ENCODE assay signal across 11 mouse cellular contexts in the genomic region with DNA sequence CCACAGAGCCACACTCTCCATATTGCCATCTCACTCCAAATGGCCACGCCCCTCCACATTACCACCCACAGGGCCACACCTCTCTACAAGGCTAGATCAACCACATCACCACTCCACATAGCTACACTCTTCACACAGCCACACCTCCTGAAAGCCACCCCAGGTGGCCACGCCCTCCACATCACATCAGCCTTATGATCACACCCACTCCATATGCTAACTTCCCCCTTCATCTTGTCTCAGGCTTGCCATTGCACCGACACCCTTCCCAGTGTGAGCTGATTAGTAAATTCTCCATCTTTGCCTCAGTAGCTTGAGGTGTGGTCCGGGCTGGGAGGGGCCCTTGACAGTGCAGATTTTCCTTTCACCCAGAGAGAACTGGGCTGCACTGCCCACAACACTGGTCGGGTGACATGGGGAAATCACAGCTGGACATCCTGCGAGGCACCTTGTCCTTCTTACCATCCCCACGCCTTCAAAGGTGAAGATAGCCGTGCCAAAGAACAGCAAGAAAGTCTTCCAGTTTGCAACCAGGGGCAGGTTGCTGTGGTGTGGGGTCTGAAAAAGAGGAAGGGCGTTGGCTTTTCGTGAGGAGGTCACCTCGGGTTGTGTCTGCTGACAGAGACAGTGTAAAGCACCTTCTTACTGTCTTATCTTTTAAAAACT. TPM values are rescaled to one million over a fixed set of nuclear protein-coding genes. Genes with fewer than 3 reads are reported as not detected.
DNase-seq lines count a peak whose midpoint lies in the region; ATAC-seq and TF ChIP-seq lines count a peak whose summit lies in the region.
"Had no signal": no experiment of that assay in that cellular context is flagged by ENCODE, and none has a peak within 500 bp of the region (broad histone marks: within the 10 kb centered on the region; RNA-seq: fewer than 3 reads in every experiment).

No protein-coding gene starts in this region.

- peak; percentile 19 to 46 for DNase-seq in spleen, postnatal 14 days (ENCODE audit: low spot score in 2 of 2)
- DNase-seq in urinary bladder, postnatal 14 days (ENCODE audit: low spot score) = no peak
- no peak for DNase-seq in MN1 (ENCODE audit: low spot score)
- DNase-seq in urinary bladder, postnatal 36 days (ENCODE audit: low spot score in 2 of 2) = no peak
- DNase-seq: heart, postnatal 36 days had no signal

- no peak overlapping the region for H3K4me3 ChIP-seq in ES-Bruce4 (ENCODE audit: low read depth, low read length)
- no peak overlapping the region for H3K4me3 ChIP-seq in liver, embryonic 16.5 days (ENCODE audit: low read depth, low read length)
- no peak overlapping the region for H3K4me3 ChIP-seq in midbrain, embryonic 15.5 days
- H3K4me3 ChIP-seq: forebrain, embryonic 12.5 days had no signal

- H3K27ac ChIP-seq in ES-Bruce4 (ENCODE audit: insufficient read depth, low read length) = peak overlapping the region; percentile 40; the same call in 1 of the 2 replicates
- no peak overlapping the region for H3K27ac ChIP-seq in liver, embryonic 16.5 days (ENCODE audit: low read length)
- no peak overlapping the region for H3K27ac ChIP-seq in midbrain, embryonic 15.5 days
- H3K27ac ChIP-seq: forebrain, embryonic 12.5 days had no signal

- no peak overlapping the region for H3K9ac ChIP-seq in ES-Bruce4 (ENCODE audit: low read depth, poor library complexity, severe bottlenecking)
- no peak overlapping the region for H3K9ac ChIP-seq in liver, embryonic 16.5 days (ENCODE audit: low read depth, low read length)
- H3K9ac ChIP-seq in midbrain, embryonic 15.5 days = no peak overlapping the region
- H3K9ac ChIP-seq: forebrain, embryonic 12.5 days had no signal

- WGBS in liver, embryonic 16.5 days (ENCODE audit: insufficient replicate concordance) = 35% methylated on average over 11 of the region's 11 CpGs
- 90% methylated on average over 11 of the region's 11 CpGs for WGBS in midbrain, embryonic 15.5 days

- peak; percentile 75 for ATAC-seq in activated CD4-positive, CD25-positive, alpha-beta regulatory T cell, adult 4 months
- peak; percentile 59 for ATAC-seq in liver, embryonic 16.5 days (ENCODE audit: low read depth)
- no peak for ATAC-seq in midbrain, embryonic 15.5 days (replicated peaks)

- no peak for TF ChIP-seq POLR2A in ES-Bruce4 (IDR thresholded peaks at IDR 0.05; ENCODE audit: insufficient read depth, low read length)

- H3K36me3 ChIP-seq in ES-Bruce4 (ENCODE audit: control insufficient read depth, insufficient read depth, low read length, poor library complexity, severe bottlenecking) = no peaks in the 10 kb centered on the region
- no peaks in the 10 kb centered on the region for H3K36me3 ChIP-seq in liver, embryonic 16.5 days (ENCODE audit: control insufficient read depth, insufficient read depth)
- no peaks in the 10 kb centered on the region for H3K36me3 ChIP-seq in midbrain, embryonic 15.5 days (replicated peaks)
- H3K36me3 ChIP-seq: forebrain, embryonic 12.5 days had no signal

- TF ChIP-seq CTCF in ES-Bruce4 (IDR thresholded peaks at IDR 0.05; ENCODE audit: low read depth, low read length) = no peak

- no peak overlapping the region for H3K4me2 ChIP-seq in liver, embryonic 16.5 days (ENCODE audit: low read depth, low read length)
- no peak overlapping the region for H3K4me2 ChIP-seq in midbrain, embryonic 15.5 days
- H3K4me2 ChIP-seq: forebrain, embryonic 12.5 days had no signal

- H3K4me1 ChIP-seq in ES-Bruce4 (ENCODE audit: control insufficient read depth, insufficient read depth, low read length) = peaks cover 8% of the 10 kb centered on the region
- peaks cover 6% of the 10 kb centered on the region for H3K4me1 ChIP-seq in liver, embryonic 16.5 days (ENCODE audit: control insufficient read depth, low read depth, low read length)
- no peaks in the 10 kb centered on the region for H3K4me1 ChIP-seq in midbrain, embryonic 15.5 days
- H3K4me1 ChIP-seq: forebrain, embryonic 12.5 days had no signal

- H3K9me3 ChIP-seq in ES-Bruce4 (replicated peaks; ENCODE audit: control insufficient read depth, insufficient read depth, low read length, poor library complexity, severe bottlenecking) = no peaks in the 10 kb centered on the region
- no peaks in the 10 kb centered on the region for H3K9me3 ChIP-seq in liver, embryonic 16.5 days (replicated peaks; ENCODE audit: control insufficient read depth, low read length)
- H3K9me3 ChIP-seq in midbrain, embryonic 15.5 days = no peaks in the 10 kb centered on the region
- H3K9me3 ChIP-seq: forebrain, embryonic 12.5 days had no signal

- no peak; the same call in 1 of the 2 replicates for TF ChIP-seq EP300 in ES-Bruce4 (IDR thresholded peaks at IDR 0.05; ENCODE audit: insufficient read depth, low read depth, low read length)

- H3K27me3 ChIP-seq in ES-Bruce4 (ENCODE audit: control insufficient read depth, insufficient read depth, low read length, poor library complexity, severe bottlenecking) = no peaks in the 10 kb centered on the region
- no peaks in the 10 kb centered on the region for H3K27me3 ChIP-seq in liver, embryonic 16.5 days (ENCODE audit: control insufficient read depth, insufficient read depth, low read depth, low read length)
- H3K27me3 ChIP-seq in midbrain, embryonic 15.5 days (replicated peaks) = no peaks in the 10 kb centered on the region
- H3K27me3 ChIP-seq: forebrain, embryonic 12.5 days had no signal

RNA-seq across cellular contexts. Expression of a gene that starts 20.3 kb away (rescaled TPM):
- polyA plus RNA-seq in ES-Bruce4 (2011; ENCODE audit: insufficient read depth, insufficient read length, low read depth, missing spikeins) = not detected in 2 replicates
- polyA plus RNA-seq in activated CD4-positive, CD25-positive, alpha-beta regulatory T cell, adult 4 months (2017; shearing (Covaris generic)) = 1 to 10 TPM in 1 of 2 experiments, under 1 TPM in 1; 0.36 to 1.2 TPM
- not detected in 2 replicates for polyA plus RNA-seq in liver, embryonic 16.5 days (2015; fragmentation: Nextera tagmentation; extraction: Ambion mirVana)
- polyA plus RNA-seq in midbrain, embryonic 15.5 days (2015; fragmentation: Nextera tagmentation; extraction: Ambion mirVana) = not detected in 2 replicates
- polyA plus RNA-seq: forebrain, embryonic 12.5 days; neural tube, embryonic 14.5 days had no signal

RNA-seq across cellular contexts. Expression of a gene that starts 33.3 kb away (rescaled TPM):
- 24.7 and 24.9 TPM in 2 replicates for polyA plus RNA-seq in ES-Bruce4 (2011; ENCODE audit: insufficient read depth, insufficient read length, low read depth, missing spikeins)
- polyA plus RNA-seq in activated CD4-positive, CD25-positive, alpha-beta regulatory T cell, adult 4 months (2017; shearing (Covaris generic)) = 100 to 1,000 TPM; 152 to 191 TPM
- 27.4 and 32.6 TPM in 2 replicates for polyA plus RNA-seq in liver, embryonic 16.5 days (2015; fragmentation: Nextera tagmentation; extraction: Ambion mirVana)
- 23.2 and 23.3 TPM in 2 replicates for polyA plus RNA-seq in midbrain, embryonic 15.5 days (2015; fragmentation: Nextera tagmentation; extraction: Ambion mirVana)

RNA-seq across cellular contexts. Expression of a gene that starts 53.3 kb away (rescaled TPM):
- polyA plus RNA-seq in ES-Bruce4 (2011; ENCODE audit: insufficient read depth, insufficient read length, low read depth, missing spikeins) = not detected in 2 replicates
- 10 to 100 TPM; 78.6 to 85.9 TPM for polyA plus RNA-seq in activated CD4-positive, CD25-positive, alpha-beta regulatory T cell, adult 4 months (2017; shearing (Covaris generic))
- polyA plus RNA-seq in liver, embryonic 16.5 days (2015; fragmentation: Nextera tagmentation; extraction: Ambion mirVana) = 1.3 TPM in 2 replicates
- 0.34 and 0.36 TPM in 2 replicates for polyA plus RNA-seq in midbrain, embryonic 15.5 days (2015; fragmentation: Nextera tagmentation; extraction: Ambion mirVana)
- polyA plus RNA-seq: neural tube, embryonic 14.5 days had no signal

RNA-seq across cellular contexts. Expression of a gene that starts 53.7 kb away (rescaled TPM):
- not detected in 2 replicates for polyA plus RNA-seq in ES-Bruce4 (2011; ENCODE audit: insufficient read depth, insufficient read length, low read depth, missing spikeins)
- under 1 TPM in 1 of 2 experiments, not detected in 1; 0.37 TPM for polyA plus RNA-seq in activated CD4-positive, CD25-positive, alpha-beta regulatory T cell, adult 4 months (2017; shearing (Covaris generic))
- polyA plus RNA-seq in liver, embryonic 16.5 days (2015; fragmentation: Nextera tagmentation; extraction: Ambion mirVana) = 39.3 and 51.1 TPM in 2 replicates
- polyA plus RNA-seq in midbrain, embryonic 15.5 days (2015; fragmentation: Nextera tagmentation; extraction: Ambion mirVana) = 0.24 and 0.28 TPM in 2 replicates
- polyA plus RNA-seq: forebrain, embryonic 12.5 days had no signal

Comparison
In these comparisons a context has a peak if more than half of its experiments do, and no peak if none do; other contexts are left out.
1. DNase-seq: peak in spleen, postnatal 14 days (2 of 2); none in urinary bladder, postnatal 14 days (single experiment), MN1 (single experiment) and urinary bladder, postnatal 36 days (0 of 2).
2. RNA of a gene that starts 53.3 kb away (polyA plus RNA-seq): 78.6 to 85.9 TPM in activated CD4-positive, CD25-positive, alpha-beta regulatory T cell, adult 4 months; 1.3 TPM in liver, embryonic 16.5 days, 0.34 to 0.36 TPM in midbrain, embryonic 15.5 days and not detected in ES-Bruce4; every median in the first group is over 10 times any median in the second.